Mouse (Mus musculus) heart, embryonic 13.5 days (tissue): ENCODE results near the gene 1700057G04Rik. TPM values are rescaled to one million over a fixed set of nuclear protein-coding genes. Genes with fewer than 3 reads are reported as not detected.

Source experiments
- ATAC-seq: fragments of 200-750 bp; cut with Nextera tagmentation; 2 replicates; pipeline ENCODE4 v1.8.0; 2017; ENCODE audit warnings: moderate TSS enrichment; ENCODE audit not compliant: insufficient number of reproducible peaks, low FRiP score, low TSS enrichment; ENCODE audit errors: extremely low read depth
- H3K27ac ChIP-seq: fragments of 300-500 bp; sonication (generic); replicated peaks from 2 replicates; pipeline ENCODE4 v1.5.1; 2015; ENCODE audit warnings: moderate library complexity, mild to moderate bottlenecking, inconsistent platforms
- H3K27me3 ChIP-seq: fragments of 300-500 bp; sonication (generic); replicated peaks from 2 replicates; pipeline ENCODE4 v1.6.1; 2015; ENCODE audit warnings: mild to moderate bottlenecking, inconsistent platforms
- H3K36me3 ChIP-seq: fragments of 300-500 bp; sonication (generic); 2 replicates; pipeline ENCODE4 v1.6.1; 2015; ENCODE audit warnings: mild to moderate bottlenecking, inconsistent platforms
- H3K4me1 ChIP-seq: fragments of 300-500 bp; sonication (generic); 2 replicates; pipeline ENCODE4 v1.6.1; 2015; ENCODE audit warnings: inconsistent platforms
- H3K4me2 ChIP-seq: fragments of 300-500 bp; sonication (generic); 2 replicates; pipeline ENCODE4 v1.6.1; 2015; ENCODE audit warnings: inconsistent platforms, mild to moderate bottlenecking, moderate library complexity
- H3K4me3 ChIP-seq: fragments of 300-500 bp; sonication (generic); 2 replicates; pipeline ENCODE4 v1.5.1; 2015; ENCODE audit warnings: moderate library complexity, mild to moderate bottlenecking, inconsistent platforms
- H3K9ac ChIP-seq: fragments of 300-500 bp; sonication (generic); 2 replicates; pipeline ENCODE4 v1.6.1; 2015; ENCODE audit warnings: inconsistent platforms, mild to moderate bottlenecking, moderate library complexity
- H3K9me3 ChIP-seq: fragments of 300-500 bp; sonication (generic); 2 replicates; pipeline ENCODE4 v1.6.1; 2016; ENCODE audit warnings: inconsistent platforms
- WGBS: fragments of 180-500 bp; shearing (Covaris S2); methylation state at CpG from one replicate; pipeline ENCODE4 v1.1.7; 2015; ENCODE audit warnings: mixed read lengths; 5-methylcytosine and 5-hydroxymethylcytosine counted together
- polyA plus RNA-seq: library from polyadenylated mRNA; unstranded; fragments of >200 nt; fragmentation: Nextera tagmentation; extraction: Ambion mirVana; gene quantifications from 2 replicates; pipeline ENCODE4 v1.2.1, GENCODE M21; 2015

The 1700057G04Rik gene
- polyA plus RNA-seq, 1 experiment from 2014 or later: not detected

- H3K36me3 ChIP-seq: peaks cover 16% of the 10 kb centered on the region
- WGBS: 42% methylated on average over 9 of the region's 9 CpGs
- H3K27me3 ChIP-seq: no peaks in the 10 kb centered on the region
- no peaks in the 10 kb centered on the region for H3K9me3 ChIP-seq
- ATAC-seq: no peak
- peak within 1 kb of the TSS; percentile 89 for H3K27ac ChIP-seq
- H3K9ac ChIP-seq: peak within 1 kb of the TSS; percentile 75
- peaks cover 40% of the 10 kb centered on the region for H3K4me1 ChIP-seq
- peak within 1 kb of the TSS; percentile 48 for H3K4me3 ChIP-seq
- peak within 1 kb of the TSS; percentile 61 for H3K4me2 ChIP-seq
Measured at GRCm38 (mm10) chr9:92275486-92276207, 33.5 kb upstream of the 1700057G04Rik start, which contains the start of gene Plscr2. Gene Plscr2 (plus strand): TSS chr9:92275602.

- peak overlapping the region; percentile 89 for H3K27ac ChIP-seq
- peak overlapping the region; percentile 61 for H3K4me2 ChIP-seq
- no peaks in the 10 kb centered on the region for H3K27me3 ChIP-seq
- H3K4me1 ChIP-seq: peaks cover 33% of the 10 kb centered on the region
- H3K9me3 ChIP-seq: no peaks in the 10 kb centered on the region
- H3K4me3 ChIP-seq: peak overlapping the region; percentile 48
- WGBS: 37% methylated on average over 7 of the region's 7 CpGs
- H3K9ac ChIP-seq: peak overlapping the region; percentile 75
- peaks cover 13% of the 10 kb centered on the region for H3K36me3 ChIP-seq
- no peak for ATAC-seq
Measured at GRCm38 (mm10) chr9:92276360-92276759, 32.8 kb upstream of the 1700057G04Rik start.

GRCm38 (mm10) chr9:92280048-92280447, 29.1 kb upstream of the 1700057G04Rik start:
- H3K9me3 ChIP-seq: no peaks in the 10 kb centered on the region
- peaks cover 21% of the 10 kb centered on the region for H3K4me1 ChIP-seq
- H3K9ac ChIP-seq: no peak overlapping the region
- no peak for ATAC-seq
- H3K27ac ChIP-seq: no peak overlapping the region
- H3K36me3 ChIP-seq: no peaks in the 10 kb centered on the region
- WGBS: 40% methylated on average over 1 of the region's 1 CpGs
- no peak overlapping the region for H3K4me3 ChIP-seq
- H3K27me3 ChIP-seq: no peaks in the 10 kb centered on the region
- no peak overlapping the region for H3K4me2 ChIP-seq

- no peak overlapping the region for H3K9ac ChIP-seq
- H3K4me2 ChIP-seq: no peak overlapping the region
- 57% methylated on average over 7 of the region's 7 CpGs for WGBS
- no peaks in the 10 kb centered on the region for H3K36me3 ChIP-seq
- H3K9me3 ChIP-seq: no peaks in the 10 kb centered on the region
- no peak overlapping the region for H3K27ac ChIP-seq
- no peak for ATAC-seq
- no peaks in the 10 kb centered on the region for H3K4me1 ChIP-seq
- H3K27me3 ChIP-seq: no peaks in the 10 kb centered on the region
- H3K4me3 ChIP-seq: no peak overlapping the region
Measured at GRCm38 (mm10) chr9:92282563-92283171, 26.5 kb upstream of the 1700057G04Rik start.

GRCm38 (mm10) chr9:92289675-92290074, 19.5 kb upstream of the 1700057G04Rik start:
- H3K9me3 ChIP-seq: no peaks in the 10 kb centered on the region
- no peak overlapping the region for H3K4me3 ChIP-seq
- ATAC-seq: no peak
- 52% methylated on average over 3 of the region's 3 CpGs for WGBS
- no peaks in the 10 kb centered on the region for H3K27me3 ChIP-seq
- H3K4me2 ChIP-seq: no peak overlapping the region
- H3K27ac ChIP-seq: no peak overlapping the region
- H3K4me1 ChIP-seq: no peaks in the 10 kb centered on the region
- no peak overlapping the region for H3K9ac ChIP-seq
- H3K36me3 ChIP-seq: peaks cover 9% of the 10 kb centered on the region

- Histone ChIP-seq H3K36me3 (peaks cover 9% of the 10 kb centered on the region), H3K4me3 (no peak overlapping the region), H3K27ac (no peak overlapping the region), H3K9ac (no peak overlapping the region), H3K27me3 (no peaks in the 10 kb centered on the region), H3K9me3 (no peaks in the 10 kb centered on the region), H3K4me2 (no peak overlapping the region), H3K4me1 (no peaks in the 10 kb centered on the region)
- 73% methylated on average over 2 of the region's 2 CpGs for WGBS
- ATAC-seq: no peak
Measured at GRCm38 (mm10) chr9:92292169-92292568, 17.0 kb upstream of the 1700057G04Rik start.

GRCm38 (mm10) chr9:92292922-92293321, 16.3 kb upstream of the 1700057G04Rik start:
- Histone ChIP-seq H3K9me3 (no peaks in the 10 kb centered on the region), H3K9ac (no peak overlapping the region), H3K27me3 (no peaks in the 10 kb centered on the region), H3K4me1 (no peaks in the 10 kb centered on the region; the same call in 1 of the 2 replicates), H3K4me3 (no peak overlapping the region), H3K36me3 (peaks cover 9% of the 10 kb centered on the region), H3K27ac (no peak overlapping the region), H3K4me2 (no peak overlapping the region)
- 59% methylated on average over 3 of the region's 3 CpGs for WGBS
- ATAC-seq: no peak

GRCm38 (mm10) chr9:92293560-92294548, 15.3 kb upstream of the 1700057G04Rik start:
- Histone ChIP-seq H3K27ac (no peak overlapping the region), H3K4me2 (no peak overlapping the region), H3K4me1 (peaks cover 7% of the 10 kb centered on the region), H3K27me3 (no peaks in the 10 kb centered on the region), H3K9ac (no peak overlapping the region), H3K9me3 (no peaks in the 10 kb centered on the region), H3K4me3 (no peak overlapping the region), H3K36me3 (0 out of 2 replicates have a peak, but pooled peaks cover 3% of the 10 kb centered on the region)
- no peak for ATAC-seq
- 71% methylated on average over 2 of the region's 2 CpGs for WGBS

- Histone ChIP-seq H3K4me3 (no peak overlapping the region), H3K4me2 (no peak overlapping the region), H3K9me3 (no peaks in the 10 kb centered on the region), H3K4me1 (peaks cover 7% of the 10 kb centered on the region), H3K27me3 (no peaks in the 10 kb centered on the region), H3K36me3 (no peaks in the 10 kb centered on the region), H3K9ac (no peak overlapping the region), H3K27ac (0 out of 2 replicates have a peak overlapping the region, but pooled peaks have one; percentile 20)
- 48% methylated on average over 1 of the region's 1 CpGs for WGBS
- no peak for ATAC-seq
Measured at GRCm38 (mm10) chr9:92298288-92298687, 10.9 kb upstream of the 1700057G04Rik start.

- no peak overlapping the region for H3K4me3 ChIP-seq
- no peaks in the 10 kb centered on the region for H3K36me3 ChIP-seq
- H3K9me3 ChIP-seq: no peaks in the 10 kb centered on the region
- no peak overlapping the region for H3K27ac ChIP-seq
- no peak overlapping the region for H3K9ac ChIP-seq
- H3K4me1 ChIP-seq: peaks cover 7% of the 10 kb centered on the region
- WGBS: 49% methylated on average over 3 of the region's 3 CpGs
- ATAC-seq: no peak
- no peaks in the 10 kb centered on the region for H3K27me3 ChIP-seq
- no peak overlapping the region for H3K4me2 ChIP-seq
Measured at GRCm38 (mm10) chr9:92301213-92301612, 8.0 kb upstream of the 1700057G04Rik start.

- no peak overlapping the region for H3K27ac ChIP-seq
- H3K36me3 ChIP-seq: no peaks in the 10 kb centered on the region
- H3K9me3 ChIP-seq: no peaks in the 10 kb centered on the region
- WGBS: 76% methylated on average over 8 of the region's 8 CpGs
- H3K9ac ChIP-seq: no peak overlapping the region
- H3K4me3 ChIP-seq: no peak overlapping the region
- no peaks in the 10 kb centered on the region for H3K27me3 ChIP-seq
- no peak for ATAC-seq
- H3K4me1 ChIP-seq: no peaks in the 10 kb centered on the region
- H3K4me2 ChIP-seq: no peak overlapping the region
Measured at GRCm38 (mm10) chr9:92305075-92305474, 4.1 kb upstream of the 1700057G04Rik start.
